Mouse (Mus musculus): Measurements from ENCODE around the gene Oxct1.
A peak's percentile ranks its signal among the peaks of the same experiment; 100 is the strongest.

Oxct1 gene

DNA sequence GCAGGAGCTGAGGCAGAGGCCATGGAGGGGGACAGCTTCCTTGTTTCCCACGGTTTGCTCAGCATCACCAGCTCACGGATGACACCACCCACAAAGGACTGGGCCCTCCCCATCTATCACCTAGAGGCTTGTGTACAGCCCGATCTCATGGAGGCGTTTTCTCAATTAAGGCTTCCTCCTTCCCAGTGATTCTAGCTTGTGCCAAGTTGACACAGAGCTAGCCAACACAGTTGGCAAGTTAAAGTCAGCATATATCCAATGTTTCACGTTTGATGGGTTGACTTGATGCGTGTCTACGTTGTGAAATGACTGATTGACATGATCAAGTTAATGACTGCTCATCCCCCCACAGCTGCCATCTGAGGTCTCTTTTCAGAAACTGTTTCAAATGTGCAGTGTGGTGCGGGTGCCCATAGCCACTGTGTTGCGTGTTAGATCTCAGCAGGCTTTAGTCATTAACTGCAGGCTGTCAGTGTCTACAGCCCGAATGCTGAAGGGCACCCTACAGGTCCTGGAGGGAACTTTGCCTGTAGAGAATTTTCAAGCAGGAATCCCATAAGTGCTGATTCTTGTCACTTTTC is 74.2 kb downstream of the Oxct1 start:
- 0 out of 2 replicates have a peak, but pooled peaks have one; percentile 40 for ATAC-seq (ENCODE audit: insufficient number of reproducible peaks, low FRiP score, low TSS enrichment)

DNA sequence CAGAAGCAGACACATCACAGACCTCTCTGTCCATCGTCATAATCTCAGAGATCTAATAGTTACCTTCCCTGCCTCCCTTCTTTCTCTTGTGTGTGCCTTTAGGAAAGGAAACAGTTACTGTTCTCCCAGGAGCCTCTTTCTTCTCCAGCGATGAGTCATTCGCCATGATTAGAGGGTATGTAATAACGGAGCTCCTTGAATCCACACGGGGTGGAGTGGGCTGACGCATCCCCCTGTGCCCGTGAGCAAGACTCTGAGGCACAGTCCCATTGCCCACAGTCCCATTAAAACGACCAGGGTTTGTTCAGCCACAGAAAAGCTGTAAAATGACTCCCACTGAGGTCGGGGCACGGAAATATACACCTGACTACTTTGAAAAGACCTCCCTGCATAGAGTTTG is 74.8 kb downstream of the Oxct1 start:
- no peak for ATAC-seq (ENCODE audit: insufficient number of reproducible peaks, low FRiP score, low TSS enrichment)

DNA sequence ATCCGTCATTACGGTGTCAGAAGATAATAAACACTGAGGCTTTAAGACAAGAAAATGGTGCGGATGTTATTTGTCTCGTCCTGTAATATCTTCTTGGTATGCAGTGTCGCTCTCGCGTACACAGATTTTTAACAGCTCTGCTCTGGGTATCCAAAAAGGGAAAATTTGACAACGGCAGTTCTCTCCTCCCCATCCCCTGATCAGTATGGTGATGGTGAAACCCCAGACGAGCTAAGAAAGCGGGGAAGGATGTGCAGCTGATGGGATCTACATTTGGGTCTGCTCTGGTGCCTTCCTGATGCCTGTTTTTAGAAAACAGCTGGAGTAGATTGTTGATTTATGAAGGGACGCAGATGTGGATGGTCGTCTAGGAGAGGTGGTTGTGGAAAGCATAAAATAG is 78.1 kb downstream of the Oxct1 start:
- ATAC-seq (ENCODE audit: insufficient number of reproducible peaks, low FRiP score, low TSS enrichment): no peak

DNA sequence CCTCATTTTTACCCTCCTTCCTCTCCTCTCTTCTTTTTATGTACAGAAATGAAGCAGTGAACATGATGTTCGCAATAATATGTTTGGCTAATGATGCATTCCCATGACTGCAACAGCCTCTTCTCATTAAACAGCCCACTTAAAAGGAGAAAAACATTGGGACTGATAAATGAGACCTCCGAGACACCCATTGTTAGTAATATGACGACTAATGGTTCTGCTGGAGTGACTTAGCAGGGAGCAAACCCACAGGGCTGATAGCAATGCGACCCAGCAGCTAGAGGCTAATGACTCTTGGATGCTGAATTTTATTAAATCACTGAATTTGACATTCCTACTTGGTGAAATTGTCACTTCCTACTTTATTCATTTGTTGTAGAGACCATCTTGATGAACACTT is 79.3 kb downstream of the Oxct1 start:
- ATAC-seq (ENCODE audit: insufficient number of reproducible peaks, low FRiP score, low TSS enrichment): no peak

DNA sequence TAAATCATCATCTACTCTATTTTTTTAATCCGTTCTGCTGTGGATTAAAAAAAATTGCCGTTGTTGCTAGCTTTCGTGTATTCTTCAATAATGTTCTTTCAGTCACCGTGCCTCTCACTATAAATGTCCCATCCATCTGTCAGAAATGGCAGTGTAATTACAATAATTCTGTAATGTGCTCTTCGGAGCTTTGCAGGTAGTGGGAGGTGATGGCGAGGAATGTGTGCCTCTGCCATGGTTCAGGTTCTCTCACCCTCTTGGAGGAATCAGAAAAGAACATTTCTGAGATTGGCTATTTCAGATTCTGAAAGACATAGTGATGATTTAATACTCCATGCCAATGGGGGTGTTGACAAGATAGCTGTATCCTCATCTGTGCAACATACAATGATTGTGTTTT is 93.8 kb downstream of the Oxct1 start:
- no peak for ATAC-seq (ENCODE audit: insufficient number of reproducible peaks, low FRiP score, low TSS enrichment)

DNA sequence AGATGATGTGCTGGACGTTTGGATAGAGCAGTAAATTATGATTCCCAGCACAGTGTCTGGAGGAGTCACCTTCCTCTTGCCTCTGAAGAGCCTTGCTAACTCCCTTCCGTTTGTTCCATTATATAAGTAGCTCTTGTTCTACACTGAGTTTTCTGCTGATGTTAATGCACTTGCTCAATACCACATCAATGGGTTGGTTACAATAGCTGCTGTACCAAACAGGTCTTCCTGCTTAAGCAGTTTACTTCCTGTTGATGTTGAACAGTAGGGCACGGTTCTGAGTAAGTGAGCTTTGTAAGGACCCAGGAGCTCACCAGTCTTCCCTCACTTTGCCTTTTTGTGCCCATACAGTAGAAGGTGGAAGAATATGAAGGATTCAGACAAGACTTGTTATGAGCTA is 98.5 kb downstream of the Oxct1 start:
- no peak for ATAC-seq (ENCODE audit: insufficient number of reproducible peaks, low FRiP score, low TSS enrichment)

DNA sequence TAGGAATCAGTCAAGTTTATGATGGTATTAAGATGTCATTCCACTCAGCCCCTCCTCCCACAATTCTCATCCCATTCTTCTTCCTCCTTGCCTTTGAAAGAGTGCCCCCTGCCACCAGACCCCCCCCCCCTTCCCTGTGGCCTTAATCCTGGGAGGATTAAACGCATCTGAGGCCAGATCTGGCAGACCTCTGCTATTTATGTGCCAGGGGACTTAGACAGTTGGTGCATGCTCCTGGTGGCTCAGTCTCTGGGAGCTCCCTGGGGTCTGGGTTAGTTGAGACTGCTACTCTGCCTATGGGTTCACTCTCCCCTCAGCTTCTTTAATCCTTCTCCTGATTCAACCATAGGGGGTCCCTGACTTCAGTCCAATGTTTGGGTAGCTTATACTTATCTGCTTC is 112.3 kb downstream of the Oxct1 start:
- ATAC-seq (ENCODE audit: insufficient number of reproducible peaks, low FRiP score, low TSS enrichment): no peak

DNA sequence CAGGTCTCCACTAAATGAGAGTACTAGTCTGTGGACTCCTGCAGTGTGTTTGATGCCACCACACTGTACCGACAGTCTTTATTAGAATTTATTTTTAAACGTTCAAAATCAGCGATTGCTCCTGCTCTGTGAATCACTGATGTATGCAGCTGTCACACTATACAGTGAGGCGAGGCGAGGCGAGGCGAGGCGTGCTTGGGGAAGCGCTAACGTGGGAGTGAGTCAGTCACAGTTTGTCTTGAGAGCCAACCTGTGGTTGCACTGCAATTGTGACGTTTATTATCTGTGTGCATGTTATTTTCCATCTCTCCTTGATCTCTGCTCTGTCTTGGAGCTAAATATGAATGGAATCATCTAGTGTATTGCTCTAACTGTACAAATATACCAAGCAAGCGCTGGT is 113.3 kb downstream of the Oxct1 start:
- no peak for ATAC-seq (ENCODE audit: insufficient number of reproducible peaks, low FRiP score, low TSS enrichment)

DNA sequence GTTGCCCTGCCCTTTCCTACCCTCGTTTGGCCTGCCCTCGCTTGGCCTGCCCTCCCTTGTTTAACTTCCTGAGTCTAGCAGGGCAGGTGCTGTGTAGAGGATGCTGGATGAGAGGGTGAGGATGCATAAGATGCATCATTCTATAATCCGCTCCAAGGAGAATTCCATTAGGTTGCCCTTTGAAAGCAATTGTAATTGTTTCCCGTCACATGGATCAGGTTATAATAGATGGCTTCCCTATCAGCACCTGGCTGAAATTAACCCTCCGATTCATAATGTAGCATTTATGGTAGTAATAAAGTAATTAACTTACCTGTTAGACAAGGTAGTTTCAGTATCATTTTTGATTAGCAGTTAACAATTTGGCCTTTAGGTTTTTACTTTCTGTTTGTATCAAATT is 119.2 kb downstream of the Oxct1 start:
- no peak for ATAC-seq (ENCODE audit: insufficient number of reproducible peaks, low FRiP score, low TSS enrichment)

DNA sequence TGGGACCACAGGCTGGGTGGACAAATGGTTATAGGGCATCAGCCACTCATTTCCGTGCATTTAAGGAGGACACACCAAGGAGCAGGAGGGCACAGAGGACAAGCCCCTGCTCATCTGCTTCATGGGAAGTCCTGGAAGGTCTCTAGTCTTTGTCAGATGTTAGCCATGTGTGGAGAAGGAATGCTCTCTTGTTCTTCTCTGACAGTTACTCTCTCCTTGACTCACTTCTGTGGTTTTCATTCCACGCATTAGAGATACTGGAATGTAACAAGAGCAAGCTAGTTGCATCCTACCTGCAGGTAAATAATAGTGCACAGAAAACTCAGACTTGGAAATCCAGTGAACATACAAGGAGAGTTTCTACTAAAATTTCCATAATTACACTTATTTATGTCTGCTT is 121.5 kb downstream of the Oxct1 start:
- ATAC-seq (ENCODE audit: insufficient number of reproducible peaks, low FRiP score, low TSS enrichment): no peak

DNA sequence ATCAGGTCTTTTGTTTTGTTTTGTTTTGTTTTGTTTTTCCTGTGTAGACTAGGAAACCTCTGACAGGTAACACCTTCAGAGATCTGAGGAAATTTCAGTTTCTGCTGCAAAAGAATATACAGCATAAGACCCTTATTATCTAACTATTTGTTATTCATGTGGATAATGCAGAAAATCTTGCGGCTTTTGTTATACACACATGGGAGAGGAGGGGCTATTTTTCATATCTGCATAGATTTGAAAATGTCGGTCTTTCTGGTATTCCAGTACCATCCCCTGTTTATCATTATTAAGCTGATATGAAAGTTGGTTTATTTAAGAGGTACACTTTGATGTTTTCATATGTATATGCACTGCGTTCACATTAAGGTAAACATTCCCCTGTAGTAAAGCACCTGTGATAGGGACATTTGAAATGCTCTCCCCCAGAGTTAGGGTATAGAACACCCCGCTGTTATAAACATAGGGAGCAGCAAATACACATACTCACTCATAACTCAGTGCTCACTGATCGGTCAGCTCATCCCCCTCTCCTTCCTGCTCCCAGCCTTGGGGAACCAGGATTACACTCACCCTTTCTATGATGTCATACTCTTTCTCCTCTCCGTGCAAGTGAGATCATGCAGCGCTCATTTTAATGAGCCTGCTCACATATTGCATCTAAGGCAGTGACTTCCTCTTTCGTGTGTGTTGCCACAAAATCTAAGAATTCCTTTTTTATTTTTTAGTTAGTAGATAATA is 122.6 kb downstream of the Oxct1 start:
- ATAC-seq (ENCODE audit: insufficient number of reproducible peaks, low FRiP score, low TSS enrichment): no peak

DNA sequence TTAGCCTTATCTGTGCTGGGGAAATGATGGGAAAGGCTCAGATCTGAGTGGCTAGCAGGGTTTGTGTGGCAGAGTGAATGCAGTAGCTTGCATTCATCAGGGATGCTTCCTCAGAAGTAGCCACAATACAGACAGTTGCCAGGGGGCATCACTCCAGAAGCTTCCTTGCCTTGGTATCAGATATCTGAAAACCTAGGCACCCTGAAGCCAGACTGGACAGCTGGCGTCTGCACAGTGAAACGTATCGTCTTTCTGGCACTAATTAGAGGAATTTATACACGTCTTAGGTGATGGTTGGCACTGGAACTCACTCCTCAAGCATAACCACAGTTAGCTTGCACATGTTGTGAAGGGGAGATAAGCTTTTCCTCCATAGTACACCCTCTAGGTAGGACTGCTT is 128.5 kb downstream of the Oxct1 start:
- no peak for ATAC-seq (ENCODE audit: insufficient number of reproducible peaks, low FRiP score, low TSS enrichment)

DNA sequence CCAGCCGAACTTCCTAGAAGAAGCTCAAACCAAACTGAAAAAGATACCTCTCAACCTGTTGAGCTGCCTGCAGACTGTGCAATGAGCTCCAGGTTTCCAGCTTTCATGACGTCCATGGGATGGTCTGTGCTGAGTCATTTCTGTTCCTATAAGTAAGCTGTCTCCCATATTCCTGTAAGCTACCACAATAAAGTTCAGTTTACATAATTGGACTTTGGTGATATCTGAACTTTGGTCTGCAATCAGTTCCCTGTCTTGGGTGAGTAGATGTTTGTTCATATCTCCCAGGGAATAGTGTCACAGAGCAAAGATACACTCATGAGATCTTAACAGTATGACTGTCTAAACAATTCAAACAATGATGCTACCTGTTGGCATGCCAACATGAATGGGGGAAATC is 141.8 kb downstream of the Oxct1 start:
- no peak for ATAC-seq (ENCODE audit: insufficient number of reproducible peaks, low FRiP score, low TSS enrichment)

DNA sequence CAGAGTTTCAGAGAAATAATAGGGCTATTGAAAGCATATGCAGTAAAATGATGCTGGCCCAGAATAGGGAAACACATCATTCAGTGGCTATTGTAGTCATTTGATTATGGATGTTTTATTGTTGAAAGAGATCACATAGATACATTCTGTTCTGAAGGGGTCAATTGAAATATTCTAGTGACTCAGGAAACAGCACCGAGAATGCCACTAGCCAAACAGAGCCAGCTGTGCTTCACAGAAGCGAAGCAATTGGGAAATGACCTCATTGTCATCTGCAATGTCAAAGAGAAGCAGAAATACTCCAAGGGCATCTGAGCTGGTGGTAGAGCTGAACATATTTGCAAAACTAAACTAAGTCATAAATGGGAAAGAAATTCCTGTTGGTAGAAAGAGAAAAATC is 145.4 kb downstream of the Oxct1 start:
- ATAC-seq (ENCODE audit: insufficient number of reproducible peaks, low FRiP score, low TSS enrichment): no peak

DNA sequence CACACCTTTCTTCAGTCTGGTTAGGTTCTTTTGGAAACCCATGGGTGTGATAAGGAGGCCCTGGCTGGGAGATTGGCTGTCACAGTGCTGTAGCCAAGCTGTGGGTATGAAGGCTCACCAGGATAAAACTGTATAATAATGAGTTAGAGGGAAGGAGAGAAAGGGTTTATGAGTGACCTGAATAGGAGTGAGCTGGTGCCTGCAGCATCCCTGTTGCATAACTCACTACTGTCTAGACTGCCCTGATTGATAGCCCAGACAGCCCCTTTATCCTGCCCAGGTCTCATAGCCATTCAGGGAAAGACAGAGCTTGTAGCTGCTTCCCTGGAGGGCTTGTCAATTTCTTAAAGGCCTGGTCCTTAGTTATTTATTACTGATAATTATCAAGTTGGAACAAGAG is 171.7 kb downstream of the Oxct1 start:
- ATAC-seq (ENCODE audit: insufficient number of reproducible peaks, low FRiP score, low TSS enrichment): no peak

Data from cerebellum, adult (tissue).